Comparison of ENCODE assay signal across 7 mouse cellular contexts in genomic region chr3:86774566-86775443, GRCm38 (mm10).
DNase-seq lines count a peak whose midpoint lies in the region; ATAC-seq and TF ChIP-seq lines count a peak whose summit lies in the region.

No protein-coding gene starts in this region.

- peak; percentile 51 for ATAC-seq in intestine, embryonic 16.5 days
- peak; percentile 92 for ATAC-seq in megakaryocyte progenitor cell, adult 5-6 weeks (replicated peaks; ENCODE audit: poor library complexity)

- WGBS in bone marrow, adult 2 months: 49% methylated on average over 14 of the region's 14 CpGs
- 70% methylated on average over 14 of the region's 14 CpGs for WGBS in embryonic facial prominence, embryonic 10.5 days
- 44% methylated on average over 14 of the region's 14 CpGs for WGBS in intestine, embryonic 16.5 days

- no peak overlapping the region for H3K4me3 ChIP-seq in bone marrow, adult 2 months (replicated peaks; ENCODE audit: control insufficient read depth, low read depth, low read length)
- H3K4me3 ChIP-seq in embryonic facial prominence, embryonic 10.5 days: no peak overlapping the region
- no peak overlapping the region for H3K4me3 ChIP-seq in intestine, embryonic 16.5 days (ENCODE audit: low read length)

- no peaks in the 10 kb centered on the region for H3K27me3 ChIP-seq in embryonic facial prominence, embryonic 10.5 days (replicated peaks; ENCODE audit: low read depth, poor library complexity, severe bottlenecking)
- no peaks in the 10 kb centered on the region for H3K27me3 ChIP-seq in intestine, embryonic 16.5 days (replicated peaks; ENCODE audit: control insufficient read depth, insufficient read depth, low read length)

- H3K27ac ChIP-seq in bone marrow, adult 2 months (ENCODE audit: control insufficient read depth, insufficient read depth, low read depth, low read length, poor library complexity): peak overlapping the region; percentile 29; the same call in 1 of the 2 replicates
- H3K27ac ChIP-seq in embryonic facial prominence, embryonic 10.5 days (replicated peaks): peak overlapping the region; percentile 58
- H3K27ac ChIP-seq in intestine, embryonic 16.5 days (ENCODE audit: low read length): peak overlapping the region; percentile 17

- TF ChIP-seq CTCF in bone marrow, adult 2 months (IDR thresholded peaks at IDR 0.05; ENCODE audit: control insufficient read depth, insufficient read depth, low read length): no peak

- peaks cover 23% of the 10 kb centered on the region for H3K36me3 ChIP-seq in embryonic facial prominence, embryonic 10.5 days (replicated peaks)
- H3K36me3 ChIP-seq in intestine, embryonic 16.5 days (ENCODE audit: control insufficient read depth, insufficient read depth, low read length): no peaks in the 10 kb centered on the region

- TF ChIP-seq POLR2A in bone marrow, adult 2 months (IDR thresholded peaks at IDR 0.05; ENCODE audit: borderline replicate concordance, control insufficient read depth, low read depth, low read length): no peak

- no peak for DNase-seq in embryonic facial prominence, embryonic 10.5 days (ENCODE audit: low spot score)
- DNase-seq in layer of hippocampus, adult 18-20 months (ENCODE audit: low spot score in 2 of 2): no peak
- no peak for DNase-seq in T-cell, adult 2 months (ENCODE audit: low spot score)
- DNase-seq in cerebellum, adult 18-20 months: no peak

- peaks cover 3% of the 10 kb centered on the region for H3K4me1 ChIP-seq in bone marrow, adult 2 months (ENCODE audit: control insufficient read depth, insufficient read depth, low read length)
- H3K4me1 ChIP-seq in embryonic facial prominence, embryonic 10.5 days: peaks cover 25% of the 10 kb centered on the region
- H3K4me1 ChIP-seq in intestine, embryonic 16.5 days (ENCODE audit: control insufficient read depth, insufficient read depth, low read length): peaks cover 9% of the 10 kb centered on the region; the same call in 1 of the 2 replicates

- H3K9me3 ChIP-seq in embryonic facial prominence, embryonic 10.5 days: no peaks in the 10 kb centered on the region
- no peaks in the 10 kb centered on the region for H3K9me3 ChIP-seq in intestine, embryonic 16.5 days (ENCODE audit: control insufficient read depth, low read length)

- 0 out of 2 replicates have a peak overlapping the region, but pooled peaks have one; percentile 8 for H3K4me2 ChIP-seq in intestine, embryonic 16.5 days (ENCODE audit: low read depth, low read length)

- no peak overlapping the region for H3K9ac ChIP-seq in intestine, embryonic 16.5 days (ENCODE audit: low read depth, low read length)
